Mouse (Mus musculus) midbrain, embryonic 15.5 days (tissue): ENCODE data around the gene Dlgap1. TPM values are rescaled to one million over a fixed set of nuclear protein-coding genes. Genes with fewer than 3 reads are reported as not detected.
A peak's percentile ranks its signal among the peaks of the same experiment; 100 is the strongest.

Experiments
- ATAC-seq: fragments of 200-750 bp; cut with Nextera tagmentation; replicated peaks from 2 replicates; pipeline ENCODE4 v1.8.0; 2017; ENCODE audit warnings: moderate TSS enrichment
- H3K27ac ChIP-seq: fragments of 300-500 bp; sonication (generic); 2 replicates; pipeline ENCODE4 v1.5.1; 2015; ENCODE audit warnings: mild to moderate bottlenecking, inconsistent platforms
- H3K27me3 ChIP-seq: fragments of 300-500 bp; sonication (generic); replicated peaks from 2 replicates; pipeline ENCODE4 v1.6.1; 2015; ENCODE audit warnings: inconsistent platforms
- H3K36me3 ChIP-seq: fragments of 300-500 bp; sonication (generic); replicated peaks from 2 replicates; pipeline ENCODE4 v1.6.1; 2015; ENCODE audit warnings: inconsistent platforms
- H3K4me1 ChIP-seq: fragments of 300-500 bp; sonication (generic); 2 replicates; pipeline ENCODE4 v1.6.1; 2015; ENCODE audit warnings: inconsistent platforms
- H3K4me2 ChIP-seq: fragments of 300-500 bp; sonication (generic); 2 replicates; pipeline ENCODE4 v1.6.1; 2015; ENCODE audit warnings: inconsistent platforms, mild to moderate bottlenecking, moderate library complexity
- H3K4me3 ChIP-seq: fragments of 300-500 bp; sonication (generic); 2 replicates; pipeline ENCODE4 v1.5.1; 2015; ENCODE audit warnings: mild to moderate bottlenecking, inconsistent platforms
- H3K9ac ChIP-seq: fragments of 300-500 bp; sonication (generic); 2 replicates; pipeline ENCODE4 v1.6.1; 2015; ENCODE audit warnings: mild to moderate bottlenecking, inconsistent platforms
- H3K9me3 ChIP-seq: fragments of 300-500 bp; sonication (generic); 2 replicates; pipeline ENCODE4 v1.6.1; 2016; ENCODE audit warnings: inconsistent platforms
- WGBS: fragments of 180-500 bp; shearing (Covaris S2); methylation state at CpG from one replicate; pipeline ENCODE4 v1.1.7; 2015; ENCODE audit warnings: mixed read lengths; 5-methylcytosine and 5-hydroxymethylcytosine counted together
- polyA plus RNA-seq: library from polyadenylated mRNA; unstranded; fragments of >200 nt; fragmentation: Nextera tagmentation; extraction: Ambion mirVana; gene quantifications from 2 replicates; pipeline ENCODE4 v1.2.1, GENCODE M21; 2015

Dlgap1 gene
- polyA plus RNA-seq, 1 experiment from 2014 or later, result 28.4 TPM

DNA sequence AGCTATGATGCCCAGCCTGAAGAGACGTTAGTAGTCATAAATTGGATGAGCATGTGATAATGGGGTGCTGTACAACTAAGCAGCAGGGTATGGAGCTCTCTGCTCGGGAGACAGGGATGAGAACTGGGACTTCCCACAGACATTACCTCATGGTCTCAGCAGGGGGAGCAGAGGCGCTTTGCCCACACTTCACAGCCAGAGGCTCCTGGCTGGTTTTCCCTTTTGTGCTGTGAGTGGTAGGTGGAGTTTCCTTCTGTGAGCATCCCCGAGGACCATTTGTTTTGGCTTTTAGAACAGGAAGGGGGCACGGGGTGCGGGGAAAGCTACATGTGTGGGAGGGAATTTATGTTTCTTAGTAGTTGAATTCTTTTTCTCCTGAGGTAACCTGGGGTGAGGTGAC, 768.6 kb downstream of the Dlgap1 start:
- 4% methylated on average over 6 of the region's 6 CpGs for WGBS
- Histone ChIP-seq H3K4me1 (peaks cover 13% of the 10 kb centered on the region), H3K9ac (no peak overlapping the region), H3K4me2 (peak overlapping the region; percentile 45), H3K36me3 (no peaks in the 10 kb centered on the region), H3K27ac (no peak overlapping the region), H3K4me3 (no peak overlapping the region), H3K9me3 (no peaks in the 10 kb centered on the region), H3K27me3 (no peaks in the 10 kb centered on the region)
- peak; percentile 49 for ATAC-seq

DNA sequence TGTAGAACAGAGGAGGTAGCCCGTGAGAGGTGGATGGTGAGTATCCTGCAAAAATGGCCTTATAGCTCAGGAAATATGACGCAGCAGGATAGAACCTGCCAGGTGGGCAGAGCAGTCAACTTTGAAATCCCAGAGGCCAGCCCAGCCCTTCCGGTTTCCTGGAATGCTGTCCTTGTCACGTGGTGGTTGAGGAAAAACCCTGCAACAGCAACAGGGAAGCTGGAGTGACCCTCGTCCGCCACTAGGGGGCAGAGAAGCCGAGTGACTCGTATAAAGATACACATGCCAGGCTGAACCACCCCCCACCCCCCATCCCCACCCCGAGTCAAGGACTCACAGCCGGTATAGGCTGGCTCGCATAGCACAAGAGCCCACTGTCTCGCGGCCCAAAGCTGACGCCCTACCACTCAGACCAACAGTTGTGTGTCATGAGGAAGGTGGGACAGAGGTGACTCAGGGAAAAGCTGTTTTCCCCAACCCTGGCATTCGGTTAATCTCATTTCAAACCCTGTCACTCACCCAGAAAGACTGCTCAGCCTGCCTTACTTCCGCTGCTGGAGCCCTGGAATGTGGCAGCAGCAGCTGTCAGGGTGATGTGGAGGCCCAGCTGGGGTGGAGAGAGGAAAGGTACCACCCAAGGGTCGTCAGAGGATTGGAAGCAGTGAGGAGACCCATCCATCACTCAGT, 769.4 kb downstream of the Dlgap1 start:
- peak overlapping the region; percentile 17 for H3K4me3 ChIP-seq
- no peaks in the 10 kb centered on the region for H3K27me3 ChIP-seq
- H3K4me1 ChIP-seq, result peaks cover 13% of the 10 kb centered on the region
- H3K36me3 ChIP-seq, result no peaks in the 10 kb centered on the region
- peak overlapping the region; percentile 26; the same call in 1 of the 2 replicates for H3K9ac ChIP-seq
- no peaks in the 10 kb centered on the region for H3K9me3 ChIP-seq
- 4% methylated on average over 17 of the region's 17 CpGs for WGBS
- H3K4me2 ChIP-seq, result peak overlapping the region; percentile 45
- ATAC-seq, result peak; percentile 92
- H3K27ac ChIP-seq, result 0 out of 2 replicates have a peak overlapping the region, but pooled peaks have one; percentile 45

DNA sequence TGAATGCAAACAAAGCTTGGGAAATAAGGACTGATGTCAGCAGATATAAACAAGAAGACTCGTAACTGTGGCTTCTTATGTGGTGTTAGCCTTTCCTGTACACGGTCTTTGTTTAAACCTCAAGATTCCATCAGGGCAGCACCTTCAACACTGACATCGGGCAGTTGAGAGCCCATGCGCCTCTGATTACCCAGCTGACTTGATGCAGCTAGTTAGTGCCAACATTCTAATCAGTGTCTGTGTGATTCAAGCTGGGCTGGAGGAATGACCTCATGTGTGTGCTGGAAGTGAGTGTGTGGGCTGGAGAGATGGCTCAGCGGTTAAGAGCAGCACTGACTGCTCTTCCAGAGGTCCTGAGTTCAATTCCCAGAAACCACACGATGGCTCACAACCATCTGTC, 770.5 kb downstream of the Dlgap1 start:
- ATAC-seq, result no peak
- WGBS, result 79% methylated on average over 6 of the region's 6 CpGs

DNA sequence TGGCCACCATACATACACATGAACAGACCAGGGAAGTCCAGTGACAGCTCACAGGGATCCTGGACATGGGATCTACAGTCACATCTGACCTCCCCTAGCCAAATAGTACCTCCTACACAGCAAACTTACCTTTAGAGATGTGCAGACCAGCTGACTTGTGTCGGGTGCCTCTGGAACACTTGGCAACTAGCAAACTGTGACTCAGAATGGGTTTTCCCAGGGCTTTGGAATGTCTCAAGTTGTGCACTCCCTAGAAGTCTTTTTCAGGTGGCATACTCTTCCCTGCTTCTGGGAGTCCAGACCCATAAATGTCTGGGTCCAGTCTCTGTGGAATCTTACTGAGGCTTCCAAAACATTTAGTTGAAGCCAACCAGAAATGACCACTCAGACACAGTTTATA, 772.8 kb downstream of the Dlgap1 start:
- H3K27ac ChIP-seq, result no peak overlapping the region
- no peaks in the 10 kb centered on the region for H3K36me3 ChIP-seq
- no peak overlapping the region for H3K9ac ChIP-seq
- 96% methylated on average over 1 of the region's 1 CpGs for WGBS
- peaks cover 13% of the 10 kb centered on the region for H3K4me1 ChIP-seq
- H3K27me3 ChIP-seq, result peaks cover 12% of the 10 kb centered on the region
- no peaks in the 10 kb centered on the region for H3K9me3 ChIP-seq
- no peak overlapping the region for H3K4me2 ChIP-seq
- ATAC-seq, result no peak
- no peak overlapping the region for H3K4me3 ChIP-seq

More for the DNA sequence above, 770.5 kb downstream of the Dlgap1 start:
- Histone ChIP-seq H3K36me3 (no peaks in the 10 kb centered on the region), H3K9me3 (no peaks in the 10 kb centered on the region), H3K4me2 (no peak overlapping the region), H3K4me1 (peaks cover 13% of the 10 kb centered on the region), H3K9ac (no peak overlapping the region), H3K4me3 (no peak overlapping the region), H3K27ac (no peak overlapping the region), H3K27me3 (no peaks in the 10 kb centered on the region)

DNA sequence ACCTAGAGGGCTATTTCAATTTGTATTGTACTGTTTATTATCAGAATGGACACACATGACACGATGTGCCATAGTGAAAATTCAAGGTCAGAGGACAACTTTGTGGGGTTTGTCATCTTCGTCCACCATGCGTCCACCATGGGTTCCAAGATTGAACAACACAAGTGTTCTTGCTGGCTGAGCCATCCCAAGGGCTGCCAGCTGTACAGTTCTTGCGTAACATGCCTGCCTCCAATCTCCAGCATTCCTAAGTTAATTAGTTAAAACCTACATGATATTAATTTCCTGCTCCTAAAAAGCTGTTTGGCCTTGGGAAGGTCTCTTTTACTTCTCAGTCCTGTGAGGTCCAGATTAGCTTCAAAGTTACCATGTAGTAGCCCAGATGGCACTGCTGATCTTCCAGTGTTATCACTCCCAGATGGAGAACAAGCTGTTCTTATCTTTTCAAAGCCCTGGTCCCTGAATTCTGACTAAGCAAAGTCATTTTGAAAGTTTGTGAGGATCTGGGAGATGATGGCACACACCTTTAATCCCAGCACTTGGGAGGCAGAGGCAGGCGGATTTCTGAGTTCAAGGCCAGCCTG, 775.8 kb downstream of the Dlgap1 start:
- peaks cover 26% of the 10 kb centered on the region for H3K27me3 ChIP-seq
- H3K4me1 ChIP-seq, result peaks cover 14% of the 10 kb centered on the region
- no peak overlapping the region for H3K27ac ChIP-seq
- 93% methylated on average over 5 of the region's 5 CpGs for WGBS
- no peak overlapping the region for H3K9ac ChIP-seq
- no peak overlapping the region for H3K4me2 ChIP-seq
- ATAC-seq, result no peak
- H3K9me3 ChIP-seq, result no peaks in the 10 kb centered on the region
- H3K36me3 ChIP-seq, result no peaks in the 10 kb centered on the region
- no peak overlapping the region for H3K4me3 ChIP-seq

- ATAC-seq, result no peak
- H3K27ac ChIP-seq, result no peak overlapping the region
- 75% methylated on average over 6 of the region's 6 CpGs for WGBS
- H3K4me1 ChIP-seq, result peaks cover 14% of the 10 kb centered on the region
- H3K36me3 ChIP-seq, result no peaks in the 10 kb centered on the region
- H3K4me3 ChIP-seq, result no peak overlapping the region
- H3K4me2 ChIP-seq, result no peak overlapping the region
- H3K9ac ChIP-seq, result no peak overlapping the region
- H3K9me3 ChIP-seq, result no peaks in the 10 kb centered on the region
- H3K27me3 ChIP-seq, result peaks cover 31% of the 10 kb centered on the region
Measured at GRCm38 (mm10) chr17:70745385-70745784, 776.5 kb downstream of the Dlgap1 start.

DNA sequence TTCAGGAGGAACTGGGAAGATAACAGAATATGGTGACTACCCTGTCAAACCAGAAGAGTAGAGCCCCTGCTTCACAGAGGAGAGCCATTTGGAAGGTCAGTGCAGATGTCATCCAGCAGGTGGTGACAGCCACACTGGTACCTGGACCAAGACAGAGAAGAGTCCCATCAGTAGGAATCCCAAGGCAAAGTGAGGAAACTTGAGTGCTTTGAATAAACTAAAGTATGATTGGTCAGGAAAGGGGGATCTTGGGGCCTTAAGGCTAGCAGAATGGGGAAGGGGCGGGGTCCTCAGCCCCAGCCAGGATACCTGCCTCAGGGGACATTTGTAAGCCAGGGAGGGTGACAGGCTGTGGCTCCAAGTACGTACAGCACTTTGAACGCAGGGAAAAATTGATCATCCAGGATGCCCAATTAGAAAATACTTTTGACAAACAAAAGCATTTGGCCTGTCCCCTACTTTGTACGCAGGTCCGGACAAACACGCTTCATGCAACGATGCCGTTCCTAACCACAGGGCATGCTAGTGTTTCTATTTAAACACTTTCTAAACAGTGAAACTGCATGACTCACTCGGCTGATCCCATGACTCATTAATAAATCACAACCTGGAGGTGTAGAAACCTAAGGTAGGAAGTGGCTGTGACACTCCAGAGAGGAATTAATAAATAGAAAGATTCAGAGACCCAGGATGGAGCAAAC, 777.7 kb downstream of the Dlgap1 start:
- Histone ChIP-seq H3K27ac (no peak overlapping the region), H3K27me3 (peaks cover 40% of the 10 kb centered on the region), H3K4me1 (peaks cover 22% of the 10 kb centered on the region), H3K36me3 (no peaks in the 10 kb centered on the region), H3K4me3 (no peak overlapping the region), H3K4me2 (no peak overlapping the region), H3K9me3 (no peaks in the 10 kb centered on the region), H3K9ac (no peak overlapping the region)
- ATAC-seq, result no peak
- 27% methylated on average over 9 of the region's 9 CpGs for WGBS

GRCm38 (mm10) chr17:70747731-70748475, 779.0 kb downstream of the Dlgap1 start:
- H3K27ac ChIP-seq, result no peak overlapping the region
- WGBS, result under 1% methylated on average over 23 of the region's 23 CpGs
- peaks cover 48% of the 10 kb centered on the region for H3K27me3 ChIP-seq
- no peaks in the 10 kb centered on the region for H3K36me3 ChIP-seq
- peak overlapping the region; percentile 20 for H3K4me3 ChIP-seq
- peaks cover 22% of the 10 kb centered on the region for H3K4me1 ChIP-seq
- H3K4me2 ChIP-seq, result peak overlapping the region; percentile 46
- H3K9ac ChIP-seq, result no peak overlapping the region
- ATAC-seq, result peak; percentile 25; the same call in 1 of the 2 replicates
- no peaks in the 10 kb centered on the region for H3K9me3 ChIP-seq

- ATAC-seq, result no peak
- Histone ChIP-seq H3K9ac (no peak overlapping the region), H3K4me2 (peak overlapping the region; percentile 46), H3K4me1 (peaks cover 22% of the 10 kb centered on the region), H3K27ac (no peak overlapping the region), H3K9me3 (no peaks in the 10 kb centered on the region), H3K27me3 (peaks cover 52% of the 10 kb centered on the region), H3K4me3 (no peak overlapping the region), H3K36me3 (no peaks in the 10 kb centered on the region)
- WGBS, result 9% methylated on average over 10 of the region's 10 CpGs
Measured at GRCm38 (mm10) chr17:70748476-70748830, 779.6 kb downstream of the Dlgap1 start.

DNA sequence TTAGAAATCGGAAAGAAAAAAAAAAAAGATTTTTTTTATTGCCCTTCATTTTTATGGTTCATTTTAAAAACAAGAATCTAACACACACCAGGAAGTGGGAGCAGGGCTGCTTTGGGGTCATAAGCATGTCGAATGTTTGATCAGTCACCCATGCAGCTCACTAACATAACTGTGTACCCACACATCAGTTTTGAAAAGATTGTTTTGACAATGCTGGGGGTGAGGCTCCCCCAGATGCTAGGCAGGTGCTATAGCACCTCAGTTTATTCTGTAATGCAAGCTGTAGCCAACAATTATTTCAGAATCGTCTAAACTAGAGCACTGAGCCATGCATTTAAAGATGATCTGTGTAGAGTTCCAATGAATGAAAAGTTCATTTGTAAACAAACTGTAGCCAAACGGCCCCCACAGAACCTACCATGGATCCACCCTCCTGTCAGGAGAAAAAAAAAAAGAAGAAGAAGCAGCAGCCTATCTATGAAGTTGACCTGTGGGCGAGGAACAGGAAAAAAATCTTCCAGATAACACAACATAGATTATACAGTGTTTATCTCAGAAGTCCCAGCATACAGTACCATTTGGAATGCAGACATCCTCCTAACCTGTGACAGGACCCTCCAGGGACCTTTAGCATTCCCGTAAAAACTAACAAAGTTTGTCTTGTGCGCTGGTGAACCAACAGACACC, 780.2 kb downstream of the Dlgap1 start:
- H3K4me1 ChIP-seq, result peaks cover 22% of the 10 kb centered on the region
- no peaks in the 10 kb centered on the region for H3K36me3 ChIP-seq
- 44% methylated on average over 7 of the region's 7 CpGs for WGBS
- ATAC-seq, result no peak
- peaks cover 58% of the 10 kb centered on the region for H3K27me3 ChIP-seq
- no peaks in the 10 kb centered on the region for H3K9me3 ChIP-seq
- no peak overlapping the region for H3K9ac ChIP-seq
- no peak overlapping the region for H3K4me3 ChIP-seq
- no peak overlapping the region for H3K4me2 ChIP-seq
- H3K27ac ChIP-seq, result no peak overlapping the region

DNA sequence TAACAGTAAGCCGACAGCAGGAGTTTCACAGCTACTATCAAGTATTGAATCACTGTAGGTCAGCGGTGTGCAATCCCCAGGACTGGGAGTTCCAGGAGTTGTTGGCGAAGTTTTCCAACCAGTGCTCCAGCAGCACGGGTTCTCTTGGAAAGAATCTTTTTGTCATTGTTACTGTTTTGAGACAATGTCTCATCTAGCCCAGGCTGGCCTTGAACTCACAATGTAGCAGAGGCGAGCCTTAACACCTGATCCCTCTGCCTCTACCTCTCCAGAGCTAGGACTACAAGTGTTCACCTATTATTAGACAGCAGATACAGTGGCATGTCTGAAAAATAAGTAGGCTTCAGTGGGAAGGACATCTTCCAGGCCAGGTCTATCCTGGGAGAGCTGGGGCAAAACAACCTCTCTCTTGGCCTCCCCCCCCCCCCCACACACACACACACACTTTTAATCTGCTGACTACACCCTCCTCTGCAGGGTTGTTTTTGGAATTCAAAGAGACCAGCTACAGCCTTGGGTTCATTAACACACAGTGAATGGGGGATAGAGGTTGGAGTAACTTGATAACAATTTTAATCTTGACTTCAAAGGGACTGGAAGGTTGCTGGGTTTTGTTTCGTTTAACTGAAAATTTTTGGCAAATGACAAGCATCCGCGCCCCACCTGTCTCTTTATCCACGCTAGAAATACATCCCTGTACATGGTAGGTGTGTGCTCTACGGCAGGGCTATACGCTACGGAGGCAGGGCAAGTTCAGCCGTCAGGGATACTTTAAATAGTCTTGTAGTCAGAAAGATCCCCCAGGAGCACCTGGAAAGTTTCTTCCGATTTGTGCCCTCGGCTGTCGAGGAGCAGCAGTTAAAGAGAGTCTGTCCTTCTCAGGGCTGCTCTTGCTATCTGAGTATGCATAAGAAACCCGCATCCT, 781.6 kb downstream of the Dlgap1 start:
- H3K27me3 ChIP-seq, result peaks cover 63% of the 10 kb centered on the region
- peak overlapping the region; percentile 25; the same call in 1 of the 2 replicates for H3K4me3 ChIP-seq
- H3K9ac ChIP-seq, result no peak overlapping the region
- H3K9me3 ChIP-seq, result no peaks in the 10 kb centered on the region
- ATAC-seq, result no peak
- no peak overlapping the region for H3K27ac ChIP-seq
- H3K36me3 ChIP-seq, result no peaks in the 10 kb centered on the region
- 44% methylated on average over 17 of the region's 17 CpGs for WGBS
- peak overlapping the region; percentile 44 for H3K4me2 ChIP-seq
- H3K4me1 ChIP-seq, result peaks cover 28% of the 10 kb centered on the region
